Mouse (Mus musculus) kidney, embryonic 16.5 days (tissue): ENCODE measurements around the gene Mrm3. TPM values are rescaled to one million over a fixed set of nuclear protein-coding genes. Genes with fewer than 3 reads are reported as not detected.

Experiments used
- ATAC-seq: fragments of 200-750 bp; cut with Nextera tagmentation; 2 replicates; pipeline ENCODE4 v1.8.0; 2017; ENCODE audit warnings: moderate TSS enrichment; ENCODE audit not compliant: low FRiP score, low TSS enrichment
- H3K27ac ChIP-seq: fragments of 300-500 bp; sonication (generic); 2 replicates; pipeline ENCODE4 v1.5.1; 2014; ENCODE audit warnings: low read length
- H3K27me3 ChIP-seq: fragments of 300-500 bp; sonication (generic); 2 replicates; pipeline ENCODE4 v1.6.1; 2014; ENCODE audit warnings: low read length, control low read depth, mixed read lengths; ENCODE audit not compliant: insufficient read depth
- H3K36me3 ChIP-seq: fragments of 300-500 bp; sonication (generic); 2 replicates; pipeline ENCODE4 v1.6.1; 2014; ENCODE audit warnings: low read length, control low read depth, mixed read lengths; ENCODE audit not compliant: insufficient read depth
- H3K4me1 ChIP-seq: fragments of 300-500 bp; sonication (generic); 2 replicates; pipeline ENCODE4 v1.6.1; 2014; ENCODE audit warnings: low read length, control low read depth, mixed read lengths; ENCODE audit not compliant: insufficient read depth
- H3K4me2 ChIP-seq: fragments of 300-500 bp; sonication (generic); replicated peaks from 2 replicates; pipeline ENCODE4 v1.6.1; 2014; ENCODE audit warnings: low read depth, low read length
- H3K4me3 ChIP-seq: fragments of 300-500 bp; sonication (generic); 2 replicates; pipeline ENCODE4 v1.5.1; 2014; ENCODE audit warnings: mild to moderate bottlenecking, low read length
- H3K9ac ChIP-seq: fragments of 300-500 bp; sonication (generic); replicated peaks from 2 replicates; pipeline ENCODE4 v1.6.1; 2014; ENCODE audit warnings: low read length
- H3K9me3 ChIP-seq: fragments of 300-500 bp; sonication (generic); 2 replicates; pipeline ENCODE4 v1.6.1; 2016; ENCODE audit warnings: low read length, control low read depth
- WGBS: fragments of 180-500 bp; shearing (Covaris S2); extraction: QIAGEN DNeasy Blood & Tissue Kit; methylation state at CpG from one replicate; pipeline ENCODE4 v1.1.7; 2014; 5-methylcytosine and 5-hydroxymethylcytosine counted together
- polyA plus RNA-seq: library from polyadenylated mRNA; unstranded; fragments of >200 nt; fragmentation: Nextera tagmentation; extraction: Ambion mirVana; gene quantifications from 2 replicates; pipeline ENCODE4 v1.2.1, GENCODE M21; 2015

Mrm3 gene
- polyA plus RNA-seq, 1 experiment from 2014 or later: 29.1 TPM

DNA sequence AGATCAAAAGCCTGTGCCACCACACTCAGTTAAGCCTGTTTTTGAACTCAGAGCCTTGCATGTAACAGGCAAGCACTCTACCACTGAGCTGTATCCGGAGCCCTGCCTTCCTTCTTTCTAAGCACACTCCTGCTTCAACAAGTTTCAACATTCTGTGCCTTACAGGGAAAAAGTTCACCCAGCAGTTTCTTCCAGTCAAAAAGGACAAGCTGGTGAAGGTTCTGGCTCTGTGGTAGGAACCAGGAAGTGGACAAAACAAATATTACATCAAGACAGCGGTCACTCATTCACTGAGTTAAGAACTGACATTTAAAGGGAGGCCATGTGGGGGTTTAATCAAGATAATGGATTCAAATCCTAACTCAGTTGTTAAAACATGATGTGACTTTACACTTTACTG is 28.5 kb upstream of the Mrm3 start:
- Histone ChIP-seq H3K4me2 (no peak overlapping the region), H3K36me3 (peaks cover 21% of the 10 kb centered on the region), H3K9me3 (no peaks in the 10 kb centered on the region), H3K4me3 (no peak overlapping the region), H3K27ac (no peak overlapping the region), H3K27me3 (no peaks in the 10 kb centered on the region), H3K4me1 (0 out of 2 replicates have a peak, but pooled peaks cover 11% of the 10 kb centered on the region), H3K9ac (no peak overlapping the region)
- WGBS: 94% methylated on average over 2 of the region's 2 CpGs
- no peak for ATAC-seq

- H3K27ac ChIP-seq: peak overlapping the region; percentile 92; the same call in 1 of the 2 replicates
- no peaks in the 10 kb centered on the region for H3K27me3 ChIP-seq
- 0 out of 2 replicates have a peak, but pooled peaks cover 11% of the 10 kb centered on the region for H3K4me1 ChIP-seq
- whole genome bisulfite sequencing: 88% methylated on average over 5 of the region's 5 CpGs
- H3K9ac ChIP-seq: peak overlapping the region; percentile 94
- no peaks in the 10 kb centered on the region for H3K9me3 ChIP-seq
- ATAC-seq: no peak
- peak overlapping the region; percentile 80 for H3K4me3 ChIP-seq
- H3K4me2 ChIP-seq: peak overlapping the region; percentile 80
- H3K36me3 ChIP-seq: peaks cover 23% of the 10 kb centered on the region
These were observed 27.4 kb upstream of the Mrm3 start for GRCm38 (mm10) chr11:76216049-76216540.

DNA sequence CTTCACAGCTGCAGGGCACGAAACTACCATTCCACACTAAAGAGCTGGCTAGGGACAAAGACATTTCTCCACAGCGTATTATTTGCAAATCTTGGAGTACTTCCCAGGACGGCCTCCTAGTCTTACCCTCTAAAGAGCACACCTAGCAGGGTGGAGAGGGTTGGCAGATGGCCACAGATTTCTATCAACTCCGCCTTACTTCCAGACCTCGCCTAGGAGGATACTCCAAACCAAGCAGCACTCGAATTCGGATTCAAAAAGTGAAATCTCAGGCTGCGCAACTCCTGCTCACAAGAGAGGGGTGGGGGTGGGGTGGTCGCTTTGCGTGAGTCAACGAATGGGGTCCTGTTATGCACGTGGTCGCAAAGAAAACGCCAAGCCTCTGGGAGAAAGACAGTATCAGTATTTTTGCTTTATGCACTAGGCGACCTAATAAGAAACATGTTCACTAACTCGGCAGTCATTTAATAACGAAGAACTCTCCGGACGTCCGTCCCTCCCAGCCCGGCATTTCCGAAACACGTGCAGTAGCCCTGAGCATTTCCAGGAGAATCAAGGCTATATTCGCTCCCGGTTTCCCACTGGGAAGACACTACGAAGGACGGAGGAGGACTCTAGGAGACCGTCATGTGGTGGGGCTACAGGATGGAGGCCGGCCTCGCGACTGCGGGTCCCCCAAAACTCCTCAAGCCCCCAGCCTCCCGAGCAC is 26.7 kb upstream of the Mrm3 start:
- 0 out of 2 replicates have a peak, but pooled peaks cover 11% of the 10 kb centered on the region for H3K4me1 ChIP-seq
- H3K36me3 ChIP-seq: peaks cover 27% of the 10 kb centered on the region
- WGBS: 2% methylated on average over 33 of the region's 33 CpGs
- H3K4me3 ChIP-seq: peak overlapping the region; percentile 80
- H3K9me3 ChIP-seq: no peaks in the 10 kb centered on the region
- H3K9ac ChIP-seq: peak overlapping the region; percentile 94
- H3K27ac ChIP-seq: peak overlapping the region; percentile 92
- no peaks in the 10 kb centered on the region for H3K27me3 ChIP-seq
- peak; percentile 37 for ATAC-seq
- H3K4me2 ChIP-seq: peak overlapping the region; percentile 80

- ATAC-seq: peak; percentile 98
- H3K9me3 ChIP-seq: no peaks in the 10 kb centered on the region
- H3K4me2 ChIP-seq: peak within 1 kb of the TSS; percentile 80
- peak within 1 kb of the TSS; percentile 94 for H3K9ac ChIP-seq
- H3K4me3 ChIP-seq: peak within 1 kb of the TSS; percentile 80
- WGBS: 0% methylated on average over 35 of the region's 35 CpGs
- H3K27me3 ChIP-seq: no peaks in the 10 kb centered on the region
- H3K36me3 ChIP-seq: peaks cover 26% of the 10 kb centered on the region
- H3K4me1 ChIP-seq: 0 out of 2 replicates have a peak, but pooled peaks cover 11% of the 10 kb centered on the region
- peak within 1 kb of the TSS; percentile 92 for H3K27ac ChIP-seq
These were observed 26.1 kb upstream of the Mrm3 start, which contains the start of the genes Dbil5 and Gemin4 for GRCm38 (mm10) chr11:76217390-76217800. Gene Dbil5 (plus strand): TSS chr11:76217608. Gene Gemin4 (minus strand): TSS chr11:76217664.

DNA sequence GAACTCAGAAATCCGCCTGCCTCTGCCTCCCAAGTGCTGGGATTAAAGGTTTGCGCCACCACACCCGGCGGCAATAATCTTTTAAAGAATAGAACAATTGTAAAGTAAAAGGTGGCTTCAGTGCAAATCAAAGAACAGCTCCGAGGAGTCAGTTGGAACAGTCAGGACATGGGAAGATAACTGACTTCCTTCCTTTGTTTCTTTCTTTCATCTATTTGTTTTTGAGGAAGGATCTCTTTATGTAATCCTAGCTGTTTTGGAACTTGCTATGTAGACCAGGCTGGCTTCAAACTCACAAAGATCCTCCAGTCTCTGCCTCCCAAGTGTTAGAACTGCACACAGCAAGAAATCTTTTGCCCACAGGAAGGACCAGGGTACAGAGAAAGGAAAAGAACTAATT is 18.9 kb upstream of the Mrm3 start:
- ATAC-seq: no peak
- no peak overlapping the region for H3K4me2 ChIP-seq
- no peaks in the 10 kb centered on the region for H3K27me3 ChIP-seq
- H3K9me3 ChIP-seq: no peaks in the 10 kb centered on the region
- H3K4me1 ChIP-seq: no peaks in the 10 kb centered on the region
- H3K27ac ChIP-seq: no peak overlapping the region
- no peak overlapping the region for H3K9ac ChIP-seq
- WGBS: 89% methylated on average over 5 of the region's 5 CpGs
- H3K4me3 ChIP-seq: no peak overlapping the region
- peaks cover 35% of the 10 kb centered on the region for H3K36me3 ChIP-seq

DNA sequence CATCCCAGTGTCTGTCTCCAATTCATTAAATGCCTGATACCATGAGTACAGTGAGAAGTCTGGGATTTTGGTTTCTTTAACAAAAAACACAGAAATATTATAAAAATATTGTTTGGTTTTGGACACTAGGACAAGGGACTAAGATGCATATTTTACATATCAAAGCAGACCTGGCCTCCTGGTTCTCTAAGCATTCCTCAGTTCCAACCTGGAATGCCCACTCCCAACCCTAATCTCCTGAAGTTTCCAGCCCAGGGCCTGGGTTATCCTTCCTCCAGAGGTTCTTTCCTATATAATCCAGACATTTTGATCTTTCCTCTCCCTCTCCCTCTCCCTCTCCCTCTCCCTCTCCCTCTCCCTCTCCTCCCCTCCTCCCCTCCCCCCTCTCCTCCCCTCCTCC is 18.5 kb upstream of the Mrm3 start:
- no peak overlapping the region for H3K27ac ChIP-seq
- H3K4me1 ChIP-seq: no peaks in the 10 kb centered on the region
- no peak overlapping the region for H3K9ac ChIP-seq
- no peak overlapping the region for H3K4me3 ChIP-seq
- H3K27me3 ChIP-seq: no peaks in the 10 kb centered on the region
- H3K4me2 ChIP-seq: no peak overlapping the region
- H3K9me3 ChIP-seq: no peaks in the 10 kb centered on the region
- no peak for ATAC-seq
- H3K36me3 ChIP-seq: peaks cover 35% of the 10 kb centered on the region

DNA sequence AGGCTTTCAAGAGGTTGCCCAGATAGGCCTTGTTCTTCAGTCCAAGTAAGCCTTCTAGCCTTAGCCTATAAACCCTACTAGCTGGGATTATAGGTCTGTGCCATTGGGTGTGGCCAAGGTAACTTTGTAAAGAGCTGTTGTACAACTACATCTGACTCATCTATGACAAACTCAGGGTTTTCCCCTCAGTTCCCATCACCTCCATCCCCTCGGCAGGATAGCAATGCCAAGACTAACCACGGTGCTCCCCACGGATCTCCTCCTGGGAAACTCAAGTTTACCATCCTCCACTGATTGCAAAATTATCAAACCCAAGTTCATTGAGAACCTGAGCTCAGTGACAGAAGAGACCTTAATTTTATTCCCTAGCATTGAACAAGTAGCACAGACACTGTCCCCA is 7.4 kb upstream of the Mrm3 start:
- no peak for ATAC-seq
- Histone ChIP-seq H3K9ac (no peak overlapping the region), H3K36me3 (peaks cover 49% of the 10 kb centered on the region), H3K4me2 (no peak overlapping the region), H3K27me3 (no peaks in the 10 kb centered on the region), H3K4me3 (no peak overlapping the region), H3K9me3 (no peaks in the 10 kb centered on the region), H3K4me1 (no peaks in the 10 kb centered on the region), H3K27ac (no peak overlapping the region)
- 83% methylated on average over 3 of the region's 3 CpGs for WGBS

DNA sequence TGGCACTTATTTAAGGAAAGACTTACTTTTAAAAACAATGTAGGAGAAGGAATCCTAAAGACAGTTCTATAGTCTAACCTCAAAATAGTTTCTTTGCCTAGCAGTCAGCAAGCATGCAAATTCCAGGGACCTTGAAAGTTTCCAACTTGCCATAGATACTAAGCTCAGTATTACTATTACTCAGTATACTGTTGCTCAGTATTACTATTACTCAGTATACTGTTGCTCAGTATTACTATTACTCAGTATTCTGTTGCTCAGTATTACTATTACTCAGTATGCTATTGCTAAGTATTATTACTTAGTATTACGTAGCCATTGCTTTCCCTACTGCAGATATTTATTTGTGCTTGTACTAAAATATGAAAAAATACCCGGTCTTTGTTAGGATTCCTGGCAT is 3.8 kb upstream of the Mrm3 start:
- Histone ChIP-seq H3K4me3 (no peak overlapping the region), H3K27ac (no peak overlapping the region)
- WGBS: 95% methylated on average over 2 of the region's 2 CpGs

GRCm38 (mm10) chr11:76243811-76244546 is 464 bp downstream of the Mrm3 start:
- H3K9me3 ChIP-seq: no peaks in the 10 kb centered on the region
- H3K4me1 ChIP-seq: peaks cover 18% of the 10 kb centered on the region
- H3K9ac ChIP-seq: peak overlapping the region; percentile 82
- WGBS: 1% methylated on average over 34 of the region's 34 CpGs
- ATAC-seq: peak; percentile 65
- no peak overlapping the region for H3K27ac ChIP-seq
- peak overlapping the region; percentile 77 for H3K4me2 ChIP-seq
- H3K27me3 ChIP-seq: no peaks in the 10 kb centered on the region
- peak overlapping the region; percentile 73 for H3K4me3 ChIP-seq
- H3K36me3 ChIP-seq: peaks cover 19% of the 10 kb centered on the region; the same call in 1 of the 2 replicates

More for the DNA sequence above, 3.8 kb upstream of the Mrm3 start:
- H3K9ac ChIP-seq: no peak overlapping the region
- H3K27me3 ChIP-seq: no peaks in the 10 kb centered on the region
- no peak overlapping the region for H3K4me2 ChIP-seq
- H3K4me1 ChIP-seq: peaks cover 13% of the 10 kb centered on the region
- no peak for ATAC-seq
- peaks cover 20% of the 10 kb centered on the region for H3K36me3 ChIP-seq
- no peaks in the 10 kb centered on the region for H3K9me3 ChIP-seq

DNA sequence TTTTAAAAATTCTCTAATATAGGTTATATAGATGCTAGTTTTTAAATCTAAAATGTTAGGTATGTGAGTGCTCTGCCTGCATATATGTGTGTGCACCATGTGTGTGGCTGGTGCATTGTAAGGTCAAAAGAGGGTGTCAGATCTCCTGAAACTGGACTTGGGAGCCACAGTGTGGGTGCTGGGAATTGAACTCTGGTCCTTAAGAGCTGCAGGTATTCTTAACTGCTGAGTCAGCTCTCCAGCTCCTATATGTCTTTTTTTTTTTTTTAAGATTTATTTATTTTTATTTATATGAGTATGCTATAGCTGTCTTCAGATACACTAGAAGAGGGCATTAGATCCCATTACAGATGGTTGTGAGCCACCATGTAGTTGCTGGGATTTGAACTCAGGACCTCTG is 2.9 kb downstream of the Mrm3 start:
- ATAC-seq: no peak
- H3K4me3 ChIP-seq: no peak overlapping the region
- peaks cover 35% of the 10 kb centered on the region for H3K36me3 ChIP-seq
- H3K27ac ChIP-seq: no peak overlapping the region
- H3K4me1 ChIP-seq: peaks cover 18% of the 10 kb centered on the region
- H3K27me3 ChIP-seq: no peaks in the 10 kb centered on the region
- H3K9ac ChIP-seq: no peak overlapping the region
- H3K4me2 ChIP-seq: no peak overlapping the region
- H3K9me3 ChIP-seq: no peaks in the 10 kb centered on the region
